Mouse (Mus musculus) olfactory bulb, adult 2 months (tissue): Measurements from ENCODE around the gene Maob.

ENCODE experiments used
- CTCF ChIP-seq: fragments of 200-500 bp; IDR thresholded peaks from 2 replicates; pipeline ENCODE4 v1.5.1; 2012; ENCODE audit warnings: low read depth, mild to moderate bottlenecking, low read length, moderate library complexity; ENCODE audit not compliant: insufficient read depth
- POLR2A ChIP-seq: fragments of 200-500 bp; IDR thresholded peaks from 2 replicates; pipeline ENCODE4 v1.6.1; 2012; ENCODE audit warnings: mild to moderate bottlenecking, low read depth, low read length, moderate library complexity; ENCODE audit not compliant: insufficient read depth

- TF ChIP-seq CTCF (no peak), POLR2A (no peak)
Measured at GRCm38 (mm10) chrX:16841443-16841842, 24.3 kb upstream of the Maob start.
